Comparison of ENCODE assay signal across 21 mouse cellular contexts in the genomic region with DNA sequence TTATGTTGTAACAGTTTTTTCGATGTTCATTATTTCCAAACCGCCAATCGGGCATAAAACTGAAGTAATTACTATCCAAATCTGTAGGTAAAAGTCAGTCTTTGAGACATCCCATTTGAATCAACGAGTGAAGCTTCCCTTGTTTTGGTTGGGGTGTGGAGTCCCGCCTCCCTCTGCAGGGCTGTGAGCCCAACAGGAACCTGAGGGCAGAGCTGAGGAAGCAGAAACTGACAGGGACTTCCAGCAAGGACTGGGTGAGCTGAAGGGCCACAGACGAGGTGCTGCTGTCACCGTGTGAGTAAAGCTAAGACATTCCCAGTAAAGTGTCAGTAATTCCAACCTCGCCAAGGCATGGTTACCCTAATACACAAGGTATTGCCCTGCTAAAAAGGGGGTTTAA.
A peak's percentile ranks its signal among the peaks of the same experiment; 100 is the strongest.
DNase-seq lines count a peak whose midpoint lies in the region; ATAC-seq lines count a peak whose summit lies in the region.
"Had no signal": no experiment of that assay in that cellular context is flagged by ENCODE, and none has a peak within 500 bp of the region (broad histone marks: within the 10 kb centered on the region; RNA-seq: fewer than 3 reads in every experiment).

No protein-coding gene starts in this region.

- H3K4me2 ChIP-seq in kidney, embryonic 15.5 days = no peak overlapping the region
- H3K4me2 ChIP-seq: limb, embryonic 15.5 days; neural tube, embryonic 15.5 days had no signal

- ATAC-seq in kidney, embryonic 15.5 days (replicated peaks; ENCODE audit: low FRiP score) = no peak
- ATAC-seq in megakaryocyte, adult 5-6 weeks (ENCODE audit: poor library complexity, severe bottlenecking) = peak; percentile 59
- ATAC-seq: CD4-positive, CD25-positive, alpha-beta regulatory T cell, adult 4 months; hindbrain, embryonic 16.5 days; intestine, embryonic 16.5 days; liver, postnatal 0 days had no signal

- peak; percentile 30 for DNase-seq in adrenal gland, adult 2 months
- DNase-seq in adrenal gland, adult 18-20 months (ENCODE audit: low spot score in 2 of 2) = no peak
- DNase-seq in kidney, adult 9 months = peak; percentile 31
- peak; percentile 23 to 33 for DNase-seq in lung, postnatal 4 days
- no peak for DNase-seq in lung, postnatal 14 days
- no peak for DNase-seq in natural killer cell, adult 2 months (ENCODE audit: low spot score in 2 of 2)
- DNase-seq: cerebellum, adult 9-11 months; heart, postnatal 4 days; liver, postnatal 0 days; midbrain, embryonic 14.5 days; spleen, adult 18-20 months had no signal

- peaks cover 30% of the 10 kb centered on the region for H3K4me1 ChIP-seq in kidney, embryonic 15.5 days

- H3K4me3 ChIP-seq in kidney, embryonic 15.5 days (replicated peaks) = no peak overlapping the region
- H3K4me3 ChIP-seq: layer of hippocampus, adult 2 months; limb, embryonic 15.5 days; myocyte; neural tube, embryonic 15.5 days had no signal

- no peaks in the 10 kb centered on the region for H3K36me3 ChIP-seq in kidney, embryonic 15.5 days
- H3K36me3 ChIP-seq: G1E; limb, embryonic 15.5 days; neural tube, embryonic 15.5 days had no signal

- H3K27me3 ChIP-seq in kidney, embryonic 15.5 days = no peaks in the 10 kb centered on the region
- H3K27me3 ChIP-seq: limb, embryonic 15.5 days; neural tube, embryonic 15.5 days had no signal

- WGBS in kidney, embryonic 15.5 days = 48% methylated on average over 8 of the region's 8 CpGs

- no peak overlapping the region for H3K9ac ChIP-seq in kidney, embryonic 15.5 days
- H3K9ac ChIP-seq: limb, embryonic 15.5 days; liver, postnatal 0 days; neural tube, embryonic 15.5 days had no signal

- H3K9me3 ChIP-seq in kidney, embryonic 15.5 days (replicated peaks) = no peaks in the 10 kb centered on the region
- H3K9me3 ChIP-seq: limb, embryonic 15.5 days; neural tube, embryonic 15.5 days had no signal

- H3K27ac ChIP-seq in kidney, embryonic 15.5 days = no peak overlapping the region
- H3K27ac ChIP-seq: layer of hippocampus, adult 2 months; limb, embryonic 15.5 days; neural tube, embryonic 15.5 days had no signal

Comparison
In these comparisons a context has a peak if more than half of its experiments do, and no peak if none do; other contexts are left out.
1. DNase-seq: peak in adrenal gland, adult 2 months (single experiment), kidney, adult 9 months (single experiment) and lung, postnatal 4 days (2 of 2); none in adrenal gland, adult 18-20 months (0 of 2), lung, postnatal 14 days (single experiment) and natural killer cell, adult 2 months (0 of 2).